In genomic region chr10:64089680-64090460, GRCm38 (mm10) we compare ENCODE assay signal across 9 mouse cellular contexts. TPM values are rescaled to one million over a fixed set of nuclear protein-coding genes. Genes with fewer than 3 reads are reported as not detected.
DNase-seq lines count a peak whose midpoint lies in the region; ATAC-seq lines count a peak whose summit lies in the region.
"Had no signal": no experiment of that assay in that cellular context is flagged by ENCODE, and none has a peak within 500 bp of the region (broad histone marks: within the 10 kb centered on the region; RNA-seq: fewer than 3 reads in every experiment).

Lrrtm3 (minus strand) TSS chr10:64090277.

- no peak within 1 kb of the TSS for H3K27ac ChIP-seq in limb, embryonic 11.5 days (replicated peaks; ENCODE audit: low read depth, low read length)
- no peak within 1 kb of the TSS; the same call in none of the 2 replicates for H3K27ac ChIP-seq in midbrain, embryonic 16.5 days (ENCODE audit: low read length)

- 2% methylated on average over 22 of the region's 22 CpGs for WGBS in limb, embryonic 11.5 days
- under 1% methylated on average over 22 of the region's 22 CpGs for WGBS in midbrain, embryonic 16.5 days

- no peak within 1 kb of the TSS for H3K9ac ChIP-seq in limb, embryonic 11.5 days (ENCODE audit: low read length)
- peak within 1 kb of the TSS; percentile 70 for H3K9ac ChIP-seq in midbrain, embryonic 16.5 days (ENCODE audit: low read depth, low read length)

- ATAC-seq in limb, embryonic 11.5 days (ENCODE audit: insufficient number of reproducible peaks, low FRiP score, low TSS enrichment, low read depth), result peak; percentile 73
- peak; percentile 95 for ATAC-seq in midbrain, embryonic 16.5 days

- peaks cover 18% of the 10 kb centered on the region for H3K27me3 ChIP-seq in limb, embryonic 11.5 days (ENCODE audit: control insufficient read depth, insufficient read depth, low read length)
- no peaks in the 10 kb centered on the region for H3K27me3 ChIP-seq in midbrain, embryonic 16.5 days (ENCODE audit: control insufficient read depth, insufficient read depth, low read depth, low read length)

- peak within 1 kb of the TSS; percentile 47 for H3K4me2 ChIP-seq in limb, embryonic 11.5 days (ENCODE audit: low read depth, severe bottlenecking)
- peak within 1 kb of the TSS; percentile 77 for H3K4me2 ChIP-seq in midbrain, embryonic 16.5 days (ENCODE audit: low read length)

- H3K4me3 ChIP-seq in limb, embryonic 11.5 days (ENCODE audit: low read depth, low read length), result 0 out of 2 replicates have a peak within 1 kb of the TSS, but pooled peaks have one; percentile 12
- peak within 1 kb of the TSS; percentile 50 for H3K4me3 ChIP-seq in midbrain, embryonic 16.5 days (ENCODE audit: low read depth, low read length)
- H3K4me3 ChIP-seq: erythroblast, embryonic 14.5 days had no signal

- no peaks in the 10 kb centered on the region for H3K9me3 ChIP-seq in limb, embryonic 11.5 days (ENCODE audit: control insufficient read depth, low read length)
- no peaks in the 10 kb centered on the region for H3K9me3 ChIP-seq in midbrain, embryonic 16.5 days (replicated peaks; ENCODE audit: control insufficient read depth, low read length, poor library complexity, severe bottlenecking)

- DNase-seq in adrenal gland, postnatal 25 days, result peak; percentile 48
- peak; percentile 92 for DNase-seq in embryo, embryonic 11 days
- DNase-seq in heart, adult 8-10 months (ENCODE audit: low spot score), result peak; percentile 24
- peak; percentile 16 for DNase-seq in kidney, adult 9 months
- peak; percentile 74 for DNase-seq in limb, embryonic 11.5 days (ENCODE audit: low spot score)
- peak; percentile 10 for DNase-seq in testis, postnatal 14 days (ENCODE audit: low spot score)
- DNase-seq in spleen, adult 18-20 months, result no peak

- H3K36me3 ChIP-seq in limb, embryonic 11.5 days (ENCODE audit: control insufficient read depth, insufficient read depth, low read length), result no peaks in the 10 kb centered on the region
- H3K36me3 ChIP-seq in midbrain, embryonic 16.5 days (ENCODE audit: control insufficient read depth, insufficient read depth, low read length), result no peaks in the 10 kb centered on the region

- H3K4me1 ChIP-seq in limb, embryonic 11.5 days (ENCODE audit: control insufficient read depth, insufficient read depth, low read length), result no peaks in the 10 kb centered on the region; the same call in 1 of the 2 replicates
- H3K4me1 ChIP-seq in midbrain, embryonic 16.5 days (ENCODE audit: control insufficient read depth, insufficient read depth, low read length), result no peaks in the 10 kb centered on the region

RNA-seq across cellular contexts. Expression of gene Lrrtm3, which starts in this region (rescaled TPM):
- total RNA-seq in adrenal gland, postnatal 25 days (2021), result 0.33 and 1.2 TPM in 2 replicates
- under 1 TPM in 3 of 4 experiments, not detected in 1; 0.16 to 0.60 (median 0.50) TPM for total RNA-seq in heart, adult 8-10 months (2022)
- polyA plus RNA-seq in limb, embryonic 11.5 days (2014; fragmentation: Nextera tagmentation; extraction: Ambion mirVana), result 0.45 and 0.68 TPM in 2 replicates
- polyA plus RNA-seq in midbrain, embryonic 16.5 days (2015; fragmentation: Nextera tagmentation; extraction: Ambion mirVana), result 41.9 and 51.7 TPM in 2 replicates
- polyA plus RNA-seq: erythroblast, embryonic 14.5 days had no signal

Comparison
In these comparisons a context has a peak if more than half of its experiments do, and no peak if none do; other contexts are left out.
1. RNA of gene Lrrtm3 (polyA plus RNA-seq): 41.9 to 51.7 TPM in midbrain, embryonic 16.5 days; 0.45 to 0.68 TPM in limb, embryonic 11.5 days; every median in the first group is over 10 times any median in the second.
2. Peak in DNase-seq in heart, adult 8-10 months; RNA of the gene not detected or under 1 TPM.
3. Peak in DNase-seq, ATAC-seq, H3K4me3 ChIP-seq and H3K4me2 ChIP-seq in limb, embryonic 11.5 days; RNA of the gene not detected or under 1 TPM.
4. DNase-seq: peak in adrenal gland, postnatal 25 days (single experiment), embryo, embryonic 11 days (single experiment), kidney, adult 9 months (single experiment) and testis, postnatal 14 days (single experiment); none in spleen, adult 18-20 months (0 of 2).